Mouse (Mus musculus): ENCODE data around the gene 6030468B19Rik. TPM values are rescaled to one million over a fixed set of nuclear protein-coding genes. Genes with fewer than 3 reads are reported as not detected.

The 6030468B19Rik gene
- 0.07 and 0.10 TPM in 2 replicates for polyA plus RNA-seq (2012; rRNA removed)

DNA sequence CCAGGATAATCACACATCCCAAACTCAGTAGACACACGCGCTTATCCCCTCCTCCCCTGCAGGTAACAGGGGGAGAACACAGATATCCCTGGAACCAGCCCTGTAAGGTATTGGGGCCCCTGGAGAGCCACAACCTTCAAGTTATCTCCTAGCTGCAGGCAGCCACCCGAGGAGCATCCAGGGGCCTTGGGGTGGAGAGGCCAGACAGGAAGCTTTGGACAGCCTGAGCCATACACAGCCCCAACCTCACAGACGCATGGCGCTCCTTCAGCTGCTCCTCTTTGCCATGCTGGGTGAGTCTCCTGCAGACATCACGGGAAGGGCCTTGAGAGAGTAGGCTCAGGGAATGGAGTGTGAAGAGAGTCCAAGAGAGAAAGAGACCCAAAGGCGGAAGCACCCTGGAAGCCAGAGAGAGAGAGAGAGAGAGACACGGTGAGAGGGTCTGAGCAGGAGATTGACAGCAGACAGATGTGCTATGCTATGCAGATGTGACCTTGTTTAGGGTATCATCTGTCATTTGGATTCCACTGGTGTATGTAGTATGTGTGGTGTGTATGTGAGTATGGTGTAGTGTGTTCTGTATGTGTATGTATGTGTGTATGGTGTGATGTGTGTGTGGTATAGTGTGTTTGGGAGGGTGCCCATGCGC, at the start of gene 6030468B19Rik:
6030468B19Rik (plus strand) TSS at position 150 of the 649 bp plus-strand sequence.
- no peak for TF ChIP-seq CTCF (IDR thresholded peaks at IDR 0.05; ENCODE audit: borderline replicate concordance, extremely low read depth, insufficient read depth, insufficient read length)
- TF ChIP-seq POLR2A (IDR thresholded peaks at IDR 0.05; ENCODE audit: borderline replicate concordance, extremely low read depth, insufficient read depth, insufficient read length, poor library complexity, severe bottlenecking): no peak

DNA sequence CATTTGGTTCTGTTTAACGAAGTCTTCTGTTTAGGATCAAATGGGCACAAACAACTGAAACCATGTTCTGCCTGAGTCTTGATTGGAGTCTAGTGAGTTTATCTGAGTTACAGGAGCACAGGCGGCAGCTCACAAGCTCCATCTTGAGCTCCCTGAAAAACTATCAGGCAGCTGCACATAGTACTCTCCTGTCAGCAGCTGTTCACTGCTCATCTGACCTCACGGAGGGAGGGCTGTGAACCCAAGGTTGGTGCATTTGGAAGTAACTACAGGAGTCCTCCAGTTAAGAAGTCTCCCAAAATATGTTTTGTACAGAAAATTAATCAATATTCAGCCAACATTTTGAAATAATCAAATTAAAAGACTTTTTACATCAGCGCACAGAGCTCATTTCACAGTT, 48.8 kb upstream of the 6030468B19Rik start:
- DNase-seq (ENCODE audit: low read depth): no peak
- no peak for TF ChIP-seq CTCF (IDR thresholded peaks at IDR 0.05; ENCODE audit: borderline replicate concordance, extremely low read depth, insufficient read depth, insufficient read length)
- TF ChIP-seq POLR2A (IDR thresholded peaks at IDR 0.05; ENCODE audit: borderline replicate concordance, extremely low read depth, insufficient read depth, insufficient read length, poor library complexity, severe bottlenecking): no peak

More for the DNA sequence above, at the start of gene 6030468B19Rik:
- DNase-seq (ENCODE audit: low read depth): no peak

DNA sequence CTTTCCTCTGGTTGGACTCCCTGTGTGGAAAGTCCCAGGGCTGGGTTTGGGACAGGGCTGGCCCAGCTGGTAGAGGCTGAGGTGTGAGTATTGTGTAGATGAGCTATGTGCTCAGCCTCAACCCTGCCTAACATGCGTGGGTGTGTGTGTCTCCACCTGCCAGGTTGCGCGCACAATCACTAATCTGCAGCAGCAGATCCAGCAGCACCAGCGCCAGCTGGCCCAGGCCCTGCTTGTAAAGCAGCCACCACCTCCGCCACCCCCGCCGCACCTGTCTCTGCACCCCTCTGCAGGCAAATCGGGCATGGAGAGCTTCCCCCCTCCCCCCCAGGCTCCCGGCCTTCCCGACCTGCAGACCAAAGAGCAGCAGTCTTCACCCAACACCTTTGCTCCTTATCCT, 48.0 kb upstream of the 6030468B19Rik start:
- TF ChIP-seq CTCF (IDR thresholded peaks at IDR 0.05; ENCODE audit: borderline replicate concordance, extremely low read depth, insufficient read depth, insufficient read length) (no peak), POLR2A (IDR thresholded peaks at IDR 0.05; ENCODE audit: borderline replicate concordance, extremely low read depth, insufficient read depth, insufficient read length, poor library complexity, severe bottlenecking) (no peak)
- DNase-seq (ENCODE audit: low read depth): no peak

DNA sequence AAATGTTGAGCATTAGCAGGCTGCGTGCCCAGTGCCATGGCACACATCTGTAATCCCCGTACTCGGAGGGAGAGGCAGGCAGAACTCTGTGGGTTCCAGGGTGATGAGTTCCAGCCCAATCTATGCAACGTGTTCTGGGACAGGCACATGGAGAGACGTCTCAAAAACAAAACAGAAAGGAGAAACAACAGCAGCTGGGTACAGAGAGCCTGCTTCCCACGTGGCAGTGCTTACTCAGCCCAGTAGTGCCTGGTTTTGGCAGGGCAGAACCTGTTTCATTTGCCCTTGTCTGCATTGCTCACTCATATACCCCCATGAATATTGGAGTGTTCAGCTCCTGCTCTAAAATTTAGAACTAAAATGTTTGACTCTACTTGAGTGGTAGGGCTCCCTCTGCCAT, 45.9 kb upstream of the 6030468B19Rik start:
- DNase-seq (ENCODE audit: low read depth): no peak
- TF ChIP-seq POLR2A (IDR thresholded peaks at IDR 0.05; ENCODE audit: borderline replicate concordance, extremely low read depth, insufficient read depth, insufficient read length, poor library complexity, severe bottlenecking) (no peak), CTCF (IDR thresholded peaks at IDR 0.05; ENCODE audit: borderline replicate concordance, extremely low read depth, insufficient read depth, insufficient read length) (no peak)

DNA sequence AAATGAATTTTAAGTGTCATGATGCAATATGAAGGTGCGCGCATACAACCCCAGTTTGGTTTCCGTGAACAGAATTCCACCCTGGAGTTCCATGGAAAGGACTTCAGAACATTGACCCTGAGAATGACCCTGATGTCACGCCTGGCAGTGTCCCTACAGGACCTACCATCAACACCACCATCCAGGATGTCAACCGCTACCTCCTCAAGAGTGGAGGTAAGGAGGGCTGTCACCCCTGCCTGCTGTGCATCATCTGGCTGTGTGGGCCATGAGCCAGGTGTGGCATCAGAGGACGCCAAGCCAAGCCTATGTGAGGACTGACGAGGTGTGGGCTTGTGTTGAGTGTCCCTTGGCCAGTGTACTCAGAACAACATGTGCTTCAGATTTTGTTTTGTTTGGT, 41.6 kb upstream of the 6030468B19Rik start:
- DNase-seq (ENCODE audit: low read depth): no peak
- no peak for TF ChIP-seq CTCF (IDR thresholded peaks at IDR 0.05; ENCODE audit: borderline replicate concordance, extremely low read depth, insufficient read depth, insufficient read length)
- no peak for TF ChIP-seq POLR2A (IDR thresholded peaks at IDR 0.05; ENCODE audit: borderline replicate concordance, extremely low read depth, insufficient read depth, insufficient read length, poor library complexity, severe bottlenecking)

DNA sequence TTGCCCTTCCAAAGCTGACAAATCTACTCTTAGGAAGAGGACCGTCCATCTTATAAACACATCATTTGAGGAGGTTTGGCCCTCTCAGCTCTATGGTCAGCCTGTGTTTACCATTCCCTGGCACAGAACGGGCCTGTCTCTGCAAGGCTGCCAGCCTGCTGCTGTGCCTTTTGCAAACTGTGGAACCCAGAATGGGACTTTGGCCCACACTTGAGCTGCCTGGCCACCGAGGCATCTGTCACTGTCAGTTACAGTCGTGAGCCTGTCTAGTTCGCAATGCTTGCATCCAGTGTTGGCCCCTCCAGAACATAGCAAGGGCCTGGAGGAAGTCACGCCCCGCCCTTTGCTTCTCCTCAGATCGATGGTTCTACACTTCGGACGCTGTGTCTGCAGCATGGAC, 38.2 kb upstream of the 6030468B19Rik start:
- DNase-seq (ENCODE audit: low read depth): no peak
- TF ChIP-seq CTCF (IDR thresholded peaks at IDR 0.05; ENCODE audit: borderline replicate concordance, extremely low read depth, insufficient read depth, insufficient read length): no peak
- no peak for TF ChIP-seq POLR2A (IDR thresholded peaks at IDR 0.05; ENCODE audit: borderline replicate concordance, extremely low read depth, insufficient read depth, insufficient read length, poor library complexity, severe bottlenecking)

DNA sequence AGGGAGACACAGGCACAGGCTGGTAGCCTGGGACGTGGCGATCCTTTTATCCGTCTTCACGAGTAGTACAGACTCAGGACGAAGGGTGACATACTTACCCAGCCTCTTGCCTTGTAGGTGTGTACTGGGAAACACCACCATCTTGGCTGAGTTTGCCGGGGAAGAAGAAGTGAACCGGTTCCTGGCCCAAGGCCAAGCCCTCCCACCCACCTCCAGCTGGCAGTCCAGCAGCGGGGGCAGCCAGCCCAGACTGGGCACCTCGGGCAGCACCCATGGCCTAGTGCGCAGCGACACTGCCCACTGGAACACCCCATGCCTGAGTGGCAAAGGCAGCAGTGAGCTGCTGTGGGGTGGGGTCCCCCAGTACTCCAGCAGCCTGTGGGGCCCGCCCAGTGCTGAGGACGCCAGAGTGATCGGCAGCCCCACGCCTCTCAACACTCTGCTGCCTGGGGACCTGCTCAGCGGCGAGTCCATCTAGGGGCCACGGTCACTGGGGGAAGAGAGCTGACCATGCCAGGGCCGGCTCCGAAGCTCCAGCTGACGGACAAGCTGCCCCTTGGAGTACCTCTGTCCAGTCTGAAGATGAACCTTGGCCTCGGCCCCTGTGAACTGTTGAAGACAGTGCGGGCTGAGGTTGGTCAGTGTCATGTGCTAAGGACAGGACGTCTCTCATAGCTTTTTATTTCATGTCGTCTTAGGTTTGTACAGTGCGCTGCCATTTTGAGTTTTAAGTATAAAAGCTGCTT, 36.9 kb upstream of the 6030468B19Rik start:
- TF ChIP-seq CTCF (IDR thresholded peaks at IDR 0.05; ENCODE audit: borderline replicate concordance, extremely low read depth, insufficient read depth, insufficient read length): no peak
- no peak for TF ChIP-seq POLR2A (IDR thresholded peaks at IDR 0.05; ENCODE audit: borderline replicate concordance, extremely low read depth, insufficient read depth, insufficient read length, poor library complexity, severe bottlenecking)
- DNase-seq (ENCODE audit: low read depth): no peak

DNA sequence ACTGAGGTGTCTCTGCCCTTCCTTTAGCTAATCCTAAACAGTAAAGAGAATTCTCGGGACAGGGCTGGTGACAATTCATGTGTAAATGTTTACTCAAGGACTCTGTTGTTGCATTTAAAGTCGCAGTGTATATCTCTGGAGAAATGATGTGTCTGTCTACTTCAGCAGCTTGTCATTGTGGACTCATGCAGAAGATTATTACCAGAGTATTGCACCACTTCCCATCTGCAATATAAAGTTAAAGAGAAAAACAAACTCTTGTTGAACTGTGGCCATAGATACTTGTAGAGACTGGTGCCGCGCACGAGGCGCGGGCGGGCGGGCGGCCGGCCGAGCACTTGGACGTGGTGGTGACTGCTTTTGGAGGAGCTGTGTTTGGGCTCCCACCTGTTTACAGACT, 35.7 kb upstream of the 6030468B19Rik start:
- DNase-seq (ENCODE audit: low read depth): no peak
- TF ChIP-seq POLR2A (IDR thresholded peaks at IDR 0.05; ENCODE audit: borderline replicate concordance, extremely low read depth, insufficient read depth, insufficient read length, poor library complexity, severe bottlenecking): no peak
- TF ChIP-seq CTCF (IDR thresholded peaks at IDR 0.05; ENCODE audit: borderline replicate concordance, extremely low read depth, insufficient read depth, insufficient read length): no peak

DNA sequence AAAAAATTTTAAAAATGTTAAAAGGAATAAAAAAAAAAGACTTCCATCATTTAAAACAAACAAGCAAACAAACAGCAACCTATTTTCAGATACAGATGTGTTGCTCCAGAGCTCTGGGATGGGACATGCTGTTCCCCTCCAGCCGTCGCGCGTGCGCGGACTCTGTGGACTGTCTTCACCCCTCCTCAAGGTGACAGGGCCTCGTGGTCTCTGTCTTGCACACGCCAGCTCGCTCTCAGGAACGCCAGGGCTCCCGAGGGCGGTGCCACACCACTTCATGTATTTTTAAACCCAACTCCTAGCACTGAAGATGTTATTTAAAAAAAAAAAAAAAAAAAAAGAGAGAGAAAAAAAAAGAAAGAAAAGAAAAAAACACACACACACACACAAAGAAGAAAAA, 35.2 kb upstream of the 6030468B19Rik start:
- no peak for DNase-seq (ENCODE audit: low read depth)
- TF ChIP-seq CTCF (IDR thresholded peaks at IDR 0.05; ENCODE audit: borderline replicate concordance, extremely low read depth, insufficient read depth, insufficient read length) (no peak), POLR2A (IDR thresholded peaks at IDR 0.05; ENCODE audit: borderline replicate concordance, extremely low read depth, insufficient read depth, insufficient read length, poor library complexity, severe bottlenecking) (no peak)

DNA sequence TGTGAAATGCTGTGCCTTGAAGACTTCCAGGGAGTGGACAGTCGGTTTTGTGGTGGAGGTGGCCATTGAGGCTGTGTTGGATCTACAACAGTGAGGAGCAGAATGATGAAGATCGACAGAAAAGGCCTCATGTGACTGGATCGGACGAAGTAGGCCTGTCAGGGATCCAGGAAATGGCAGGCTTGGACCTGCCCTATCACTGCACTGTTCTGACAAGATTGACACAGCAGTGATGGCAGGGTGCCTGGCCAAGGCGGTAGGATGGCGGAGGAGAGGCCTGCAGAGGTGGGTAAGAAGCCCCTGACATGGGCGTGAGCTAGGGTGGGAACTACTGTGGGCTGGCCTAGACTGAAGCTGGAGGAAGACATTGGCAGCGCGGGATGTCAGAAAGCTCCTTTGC, 33.1 kb upstream of the 6030468B19Rik start:
- no peak for DNase-seq (ENCODE audit: low read depth)
- no peak for TF ChIP-seq POLR2A (IDR thresholded peaks at IDR 0.05; ENCODE audit: borderline replicate concordance, extremely low read depth, insufficient read depth, insufficient read length, poor library complexity, severe bottlenecking)
- TF ChIP-seq CTCF (IDR thresholded peaks at IDR 0.05; ENCODE audit: borderline replicate concordance, extremely low read depth, insufficient read depth, insufficient read length): no peak

DNA sequence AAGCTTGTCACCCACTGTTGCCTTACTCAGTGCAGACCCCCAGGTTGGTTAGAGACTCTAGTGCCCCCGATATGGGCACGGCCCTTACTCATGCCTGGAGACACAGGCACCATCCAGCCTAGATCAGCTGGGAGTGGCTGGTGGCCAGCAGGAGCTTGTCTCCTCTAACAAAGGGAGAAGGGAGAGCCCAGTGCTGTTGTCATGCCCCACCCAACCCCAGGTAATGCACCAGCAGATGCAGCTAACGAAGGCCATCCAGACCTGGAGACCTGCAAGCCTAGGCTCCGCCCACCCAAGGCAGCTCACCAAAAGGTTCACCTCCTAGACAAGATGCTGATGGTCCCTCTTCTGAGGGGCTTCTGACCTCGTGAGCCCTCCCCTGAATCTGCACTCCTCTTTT, 32.1 kb upstream of the 6030468B19Rik start:
- DNase-seq (ENCODE audit: low read depth): no peak

DNA sequence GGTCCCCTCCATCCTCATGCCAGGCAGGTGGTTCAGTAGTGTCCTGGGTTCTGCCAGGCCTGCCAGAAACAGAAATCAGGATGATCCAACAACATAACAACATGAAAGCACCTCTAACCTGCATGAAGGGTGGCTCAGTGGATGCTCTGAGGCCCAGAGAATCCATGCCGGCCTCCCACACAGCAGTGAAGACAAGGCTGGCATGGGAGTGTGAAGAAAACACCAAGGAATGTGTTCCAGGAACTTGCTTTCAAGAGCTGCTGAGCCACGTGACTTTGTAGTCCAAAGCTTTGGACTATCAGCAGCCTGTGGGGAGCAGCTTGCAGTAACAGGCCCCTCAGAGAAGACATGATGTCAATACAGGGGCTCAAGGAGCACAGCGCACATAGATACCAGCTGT, 31.2 kb upstream of the 6030468B19Rik start:
- TF ChIP-seq CTCF (IDR thresholded peaks at IDR 0.05; ENCODE audit: borderline replicate concordance, extremely low read depth, insufficient read depth, insufficient read length) (no peak), POLR2A (IDR thresholded peaks at IDR 0.05; ENCODE audit: borderline replicate concordance, extremely low read depth, insufficient read depth, insufficient read length, poor library complexity, severe bottlenecking) (no peak)
- DNase-seq (ENCODE audit: low read depth): no peak

More for the DNA sequence above, 32.1 kb upstream of the 6030468B19Rik start:
- TF ChIP-seq POLR2A (IDR thresholded peaks at IDR 0.05; ENCODE audit: borderline replicate concordance, extremely low read depth, insufficient read depth, insufficient read length, poor library complexity, severe bottlenecking): no peak
- TF ChIP-seq CTCF (IDR thresholded peaks at IDR 0.05; ENCODE audit: borderline replicate concordance, extremely low read depth, insufficient read depth, insufficient read length): no peak

All from brain, embryonic 14.5 days (tissue).